Mouse (Mus musculus) lung, postnatal 0 days (tissue): ENCODE measurements at regions not wholly inside any gene's neighbourhood (a gene's known extent, or its start where the extent isn't known, plus 50 kb on each side); places are given as distances from the start of the nearest gene placed in this dataset.

ENCODE experiments used
- CTCF ChIP-seq: IDR thresholded peaks from 2 replicates; pipeline ENCODE4 v1.5.1; 2016; ENCODE audit warnings: antibody characterized with exemption, mild to moderate bottlenecking
- EP300 ChIP-seq: IDR thresholded peaks from 2 replicates; pipeline ENCODE4 v1.6.1; 2016; ENCODE audit warnings: antibody characterized with exemption, mild to moderate bottlenecking, control low read depth

DNA sequence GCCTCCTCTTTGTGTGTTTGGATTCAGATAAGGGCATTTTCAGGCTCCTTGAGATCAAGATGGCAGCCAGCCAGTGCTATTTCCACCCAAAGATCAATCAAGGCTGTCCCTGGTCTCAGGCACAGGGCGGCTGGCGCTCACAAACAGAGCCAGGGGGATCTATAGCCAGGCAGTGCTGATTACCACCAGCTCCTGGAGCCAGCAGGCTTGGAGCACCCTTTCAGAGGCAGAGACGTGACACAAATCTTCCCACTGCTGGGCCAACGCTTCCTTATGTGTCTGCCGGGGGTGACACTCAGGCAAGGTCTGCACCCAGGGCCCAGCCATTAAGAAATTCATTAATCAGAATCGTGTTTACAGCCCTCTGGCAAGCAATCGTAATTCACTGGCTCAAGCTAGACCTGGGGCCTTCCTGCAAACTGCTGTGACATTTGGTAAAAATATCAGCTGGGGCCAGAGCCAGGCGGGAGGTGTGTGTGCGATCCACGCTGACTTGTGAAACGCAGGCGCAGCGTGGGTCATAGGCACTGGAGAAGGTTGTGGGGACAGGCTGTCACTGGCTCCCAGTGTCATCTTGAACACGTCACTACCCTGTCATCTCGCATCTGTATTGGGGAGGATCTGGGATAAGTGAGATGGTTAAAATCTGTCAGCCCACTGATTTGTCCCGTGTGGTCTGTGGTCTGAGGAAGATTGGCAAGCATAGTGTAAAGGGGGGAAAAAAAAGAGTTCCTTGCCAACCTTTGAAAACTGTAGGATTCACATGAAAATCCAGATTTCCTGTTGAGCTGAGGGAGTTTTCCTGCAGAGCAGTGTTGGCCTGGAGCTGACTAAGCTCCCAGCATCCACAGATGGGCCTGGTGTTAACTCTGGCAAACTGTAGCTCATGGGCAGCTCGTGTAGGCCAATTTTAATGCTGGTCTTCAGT is 56.5 kb upstream of the Tle3 start:
- no peak for TF ChIP-seq CTCF
- no peak for TF ChIP-seq EP300
